Mouse (Mus musculus) liver, embryonic 14.5 days (tissue): ENCODE measurements around the gene Zic1. TPM values are rescaled to one million over a fixed set of nuclear protein-coding genes. Genes with fewer than 3 reads are reported as not detected.

Experiments
- ATAC-seq: fragments of 200-750 bp; cut with Nextera tagmentation; 2 replicates; pipeline ENCODE4 v1.8.0; 2017; ENCODE audit warnings: moderate number of reproducible peaks, mild to moderate bottlenecking, moderate library complexity; ENCODE audit not compliant: insufficient read depth
- DNase-seq, 3 experiments: peaks; one replicate each; pipeline ENCODE4 v3.0.0-alpha.2; 2012 to 2013; ENCODE audit warnings: low read depth in 3 of 3, low spot score in 3 of 3
- H3K27ac ChIP-seq: fragments of 300-500 bp; sonication (generic); 2 replicates; pipeline ENCODE4 v1.5.1; 2014; ENCODE audit warnings: moderate library complexity, mild to moderate bottlenecking, control low read depth, inconsistent platforms
- H3K27me3 ChIP-seq: fragments of 300-500 bp; sonication (generic); 2 replicates; pipeline ENCODE4 v1.6.1; 2014; ENCODE audit warnings: mild to moderate bottlenecking, low read length, moderate library complexity; ENCODE audit not compliant: control insufficient read depth, insufficient read depth
- H3K36me3 ChIP-seq: fragments of 300-500 bp; sonication (generic); replicated peaks from 2 replicates; pipeline ENCODE4 v1.6.1; 2014; ENCODE audit warnings: low read depth; ENCODE audit not compliant: control insufficient read depth, insufficient read depth
- H3K4me1 ChIP-seq, 2 experiments: fragments of 200-500 bp in 1 of 2; fragments of 300-500 bp in 1 of 2; sonication (generic) in 1 of 2; replicated peaks; 2 replicates each; pipeline ENCODE4 v1.6.1; 2012 to 2014; ENCODE audit warnings: antibody characterized with exemption in 1 of 2, inconsistent platforms in 1 of 2, low read length in 1 of 2; ENCODE audit not compliant: control insufficient read depth in 2 of 2, insufficient read depth in 2 of 2
- H3K4me2 ChIP-seq: fragments of 300-500 bp; sonication (generic); 2 replicates; pipeline ENCODE4 v1.6.1; 2014; ENCODE audit warnings: low read depth, mild to moderate bottlenecking, control low read depth, moderate library complexity
- H3K4me3 ChIP-seq, 2 experiments: fragments of 200-500 bp in 1 of 2; fragments of 300-500 bp in 1 of 2; sonication (generic) in 1 of 2; 2 replicates each; pipeline ENCODE4 v1.5.1; 2012 to 2014; ENCODE audit warnings: low read depth in 2 of 2, low read length in 2 of 2, mild to moderate bottlenecking in 2 of 2, control low read depth in 1 of 2, inconsistent platforms in 1 of 2, moderate library complexity in 1 of 2; ENCODE audit not compliant: insufficient read depth in 1 of 2
- H3K9ac ChIP-seq: fragments of 300-500 bp; sonication (generic); replicated peaks from 2 replicates; pipeline ENCODE4 v1.6.1; 2014; ENCODE audit warnings: mild to moderate bottlenecking, control low read depth, moderate library complexity
- H3K9me3 ChIP-seq: fragments of 300-500 bp; sonication (generic); 2 replicates; pipeline ENCODE4 v1.6.1; 2016; ENCODE audit warnings: low read length, mixed read lengths; ENCODE audit not compliant: control insufficient read depth
- CTCF ChIP-seq: IDR thresholded peaks from 2 replicates; pipeline ENCODE4 v1.5.1; 2016; ENCODE audit warnings: antibody characterized with exemption, low read depth, control low read depth
- EP300 ChIP-seq: IDR thresholded peaks from 2 replicates; pipeline ENCODE4 v1.6.1; 2016; ENCODE audit warnings: antibody characterized with exemption, low read depth
- WGBS: fragments of 180-500 bp; shearing (Covaris S2); extraction: QIAGEN DNeasy Blood & Tissue Kit; methylation state at CpG from one replicate; pipeline ENCODE4 v1.1.7; 2014; ENCODE audit not compliant: insufficient replicate concordance; 5-methylcytosine and 5-hydroxymethylcytosine counted together
- polyA plus RNA-seq, 2 experiments: library from polyadenylated mRNA; depleted of rRNA in 1 of 2; stranded (reverse) in 1 of 2; unstranded in 1 of 2; fragments of >200 nt; fragmentation: Nextera tagmentation in 1 of 2; extraction: Ambion mirVana in 1 of 2; gene quantifications; 2 replicates each; pipeline versions ENCODE4 v1.2.1 to v1.2.3; 2012 to 2014

Zic1 gene
- polyA plus RNA-seq, 2 experiments, result 0.07 TPM; not detected in 1

DNA sequence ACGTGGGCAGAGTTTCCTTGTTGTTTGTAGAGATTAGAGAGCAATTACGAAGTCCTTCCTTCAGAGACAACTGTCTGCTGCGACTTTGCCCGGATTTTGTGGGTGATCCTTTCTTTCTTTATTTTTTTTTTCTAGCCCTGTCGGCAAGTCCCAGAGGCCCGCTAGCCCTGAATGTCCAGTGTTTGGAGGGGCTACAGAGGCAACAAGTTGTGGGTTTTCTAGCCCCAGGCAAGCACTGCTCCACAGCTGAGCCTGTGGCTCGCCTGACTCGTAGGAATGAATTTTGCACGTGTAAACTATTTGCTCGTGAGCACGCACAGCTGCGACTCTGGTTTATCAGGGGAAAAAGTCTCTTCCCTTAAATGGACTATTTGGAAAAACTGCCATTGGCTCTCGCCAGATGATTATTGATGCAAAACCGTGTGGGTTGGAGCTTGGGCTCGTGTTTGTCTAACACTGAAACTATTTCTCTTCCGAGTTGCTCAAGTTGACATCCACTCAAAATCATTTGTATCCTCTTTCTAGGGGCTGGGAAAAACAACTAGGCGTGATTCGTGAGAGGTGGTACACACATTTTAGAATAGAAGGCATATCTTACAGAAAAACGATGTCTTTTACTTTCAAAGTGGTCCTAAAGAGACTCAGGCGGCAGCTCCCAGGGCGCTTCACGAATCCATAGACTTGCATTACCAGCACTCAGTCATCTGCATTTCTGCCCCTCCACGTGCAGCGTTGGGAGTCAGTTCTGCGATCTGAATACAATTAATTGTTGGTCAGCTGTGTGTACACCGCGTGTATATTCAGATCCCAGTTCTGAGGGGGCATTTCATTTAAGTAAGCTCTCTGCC, 39.5 kb upstream of the Zic1 start:
- H3K27me3 ChIP-seq, result peaks cover 79% of the 10 kb centered on the region
- H3K4me2 ChIP-seq, result no peak overlapping the region
- no peak for ATAC-seq
- no peak for DNase-seq
- TF ChIP-seq CTCF (no peak), EP300 (no peak)
- H3K4me1 ChIP-seq, result no peaks in the 10 kb centered on the region
- H3K27ac ChIP-seq, result no peak overlapping the region
- no peaks in the 10 kb centered on the region for H3K9me3 ChIP-seq
- H3K4me3 ChIP-seq, result no peak overlapping the region
- WGBS, result 2% methylated on average over 27 of the region's 27 CpGs
- no peak overlapping the region for H3K9ac ChIP-seq
- H3K36me3 ChIP-seq, result no peaks in the 10 kb centered on the region

DNA sequence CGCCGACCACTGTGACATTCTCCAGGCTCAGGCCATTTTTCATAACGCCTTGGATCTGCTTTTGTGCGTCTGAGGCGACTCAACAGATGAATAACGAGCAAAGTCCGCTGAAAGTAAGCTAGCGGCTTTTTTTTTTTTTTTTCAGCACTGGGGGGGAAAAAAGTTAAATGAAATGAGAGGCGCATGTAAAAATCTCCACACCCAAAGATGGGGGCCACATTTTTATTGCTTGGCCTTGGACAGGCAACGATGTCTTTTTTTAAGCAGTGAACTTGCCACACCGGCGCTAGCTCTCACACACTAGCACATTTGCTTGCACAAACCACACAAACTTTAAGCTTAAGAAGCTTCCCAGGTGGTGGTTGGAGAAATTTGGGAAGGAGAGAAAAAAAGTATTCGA, 38.6 kb upstream of the Zic1 start:
- TF ChIP-seq EP300 (no peak), CTCF (no peak)
- DNase-seq (no peak), ATAC-seq (no peak)
- H3K9ac ChIP-seq, result no peak overlapping the region
- no peak overlapping the region for H3K4me2 ChIP-seq
- H3K4me3 ChIP-seq, result no peak overlapping the region
- WGBS, result 2% methylated on average over 13 of the region's 13 CpGs
- no peaks in the 10 kb centered on the region for H3K36me3 ChIP-seq
- peaks cover 77% of the 10 kb centered on the region for H3K27me3 ChIP-seq
- H3K27ac ChIP-seq, result no peak overlapping the region
- H3K4me1 ChIP-seq, result no peaks in the 10 kb centered on the region
- H3K9me3 ChIP-seq, result no peaks in the 10 kb centered on the region

DNA sequence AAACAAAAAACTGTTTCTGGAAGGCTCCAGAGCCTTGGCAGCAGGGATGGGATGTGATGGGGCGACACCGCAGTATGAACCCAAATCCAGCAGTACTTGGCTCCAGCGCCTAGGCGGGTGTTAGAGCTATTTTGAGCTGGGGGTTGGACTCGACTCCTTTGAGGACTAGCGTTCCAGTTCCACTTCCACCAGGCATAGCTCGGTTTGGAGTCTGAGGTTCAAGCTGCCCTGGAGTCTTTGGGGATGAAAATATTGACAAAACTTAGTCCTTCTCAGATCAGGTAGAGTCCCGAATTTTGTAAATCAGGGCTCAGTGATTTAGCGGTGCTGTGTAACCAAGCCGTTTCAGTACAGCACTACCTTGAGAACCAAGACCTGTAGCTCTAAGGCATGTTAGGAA, 35.9 kb upstream of the Zic1 start:
- Histone ChIP-seq H3K27me3 (peaks cover 70% of the 10 kb centered on the region), H3K36me3 (no peaks in the 10 kb centered on the region), H3K9ac (no peak overlapping the region), H3K9me3 (no peaks in the 10 kb centered on the region), H3K4me1 (no peaks in the 10 kb centered on the region), H3K4me3 (no peak overlapping the region), H3K4me2 (no peak overlapping the region), H3K27ac (no peak overlapping the region)
- DNase-seq (no peak), ATAC-seq (no peak)
- TF ChIP-seq EP300 (no peak), CTCF (no peak)
- 2% methylated on average over 10 of the region's 10 CpGs for WGBS

DNA sequence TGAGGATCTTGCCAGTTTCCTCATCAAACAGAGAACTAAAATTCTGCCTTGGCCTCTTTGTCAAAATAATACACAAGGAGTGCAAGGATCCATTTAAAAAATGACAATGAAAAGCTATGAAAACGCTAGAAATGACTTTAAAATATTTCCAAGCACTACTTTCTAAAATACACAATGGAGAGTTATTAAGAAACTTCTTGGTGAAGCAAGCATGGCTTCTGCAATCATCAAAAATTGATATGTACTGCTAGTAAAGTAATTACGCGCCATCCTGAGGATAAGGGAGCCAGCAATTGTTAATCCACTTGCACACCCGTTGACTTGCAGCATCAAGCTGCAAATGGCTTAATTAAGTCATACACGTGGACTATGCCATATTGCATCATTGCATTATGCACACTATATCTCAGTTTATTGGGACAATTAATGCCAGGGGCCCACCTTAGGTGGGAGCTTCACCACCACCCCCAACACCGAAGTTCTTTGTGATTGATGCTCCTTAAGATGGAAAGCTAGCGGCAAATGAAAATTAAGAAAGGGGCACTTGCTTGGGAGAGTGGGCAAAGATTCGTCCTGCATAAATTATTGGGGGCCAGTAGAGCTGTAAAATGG, 35.0 kb upstream of the Zic1 start:
- WGBS, result 11% methylated on average over 8 of the region's 8 CpGs
- DNase-seq, result no peak
- ATAC-seq, result no peak
- H3K27me3 ChIP-seq, result peaks cover 67% of the 10 kb centered on the region
- no peak overlapping the region for H3K9ac ChIP-seq
- H3K4me3 ChIP-seq, result no peak overlapping the region
- H3K27ac ChIP-seq, result no peak overlapping the region
- H3K4me1 ChIP-seq, result no peaks in the 10 kb centered on the region
- TF ChIP-seq CTCF, result no peak
- no peak for TF ChIP-seq EP300
- H3K4me2 ChIP-seq, result no peak overlapping the region
- H3K9me3 ChIP-seq, result no peaks in the 10 kb centered on the region
- no peaks in the 10 kb centered on the region for H3K36me3 ChIP-seq

DNA sequence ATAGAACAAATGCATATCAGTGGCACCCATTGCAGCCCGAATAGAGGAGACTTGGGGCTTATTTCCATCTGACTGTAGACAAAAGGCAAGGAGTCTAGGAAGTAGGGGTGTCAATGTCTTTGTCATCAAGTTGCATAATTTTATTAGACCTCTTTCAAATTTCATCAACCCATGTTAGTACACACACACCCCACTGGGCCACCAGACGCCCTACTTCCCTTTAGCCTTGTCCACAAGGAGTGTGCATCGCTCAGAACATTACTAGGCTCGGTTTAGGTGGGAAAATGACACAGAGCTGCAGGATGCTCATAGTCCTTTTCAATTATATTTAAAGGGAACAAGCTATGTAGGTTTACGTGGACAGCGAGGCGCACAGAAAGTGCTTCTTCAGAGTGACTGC, 34.4 kb upstream of the Zic1 start:
- no peaks in the 10 kb centered on the region for H3K36me3 ChIP-seq
- no peak overlapping the region for H3K4me2 ChIP-seq
- no peak overlapping the region for H3K4me3 ChIP-seq
- no peak overlapping the region for H3K27ac ChIP-seq
- H3K27me3 ChIP-seq, result peaks cover 67% of the 10 kb centered on the region
- no peak for ATAC-seq
- no peak overlapping the region for H3K9ac ChIP-seq
- H3K9me3 ChIP-seq, result no peaks in the 10 kb centered on the region
- TF ChIP-seq CTCF (no peak), EP300 (no peak)
- no peak for DNase-seq
- H3K4me1 ChIP-seq, result no peaks in the 10 kb centered on the region
- 20% methylated on average over 7 of the region's 7 CpGs for WGBS
